Mouse (Mus musculus): ENCODE data around the gene Tagln3. TPM values are rescaled to one million over a fixed set of nuclear protein-coding genes. Genes with fewer than 3 reads are reported as not detected.

Tagln3 gene
- total RNA-seq, 4 experiments from 2014 or later = 282 to 335 (median 308) TPM

Other genes with a start within 250 kb of the Tagln3 start
- under 1 TPM; 0.25 to 0.41 (median 0.38) TPM for gene Gm609, start 231.6 kb downstream of the Tagln3 start, total RNA-seq (2022)
- gene Gm17783, start 192.6 kb downstream of the Tagln3 start, total RNA-seq (2022) = not detected
- gene Slc9c1, start 189.3 kb downstream of the Tagln3 start, total RNA-seq (2022) = not detected
- gene Gcsam, start 114.2 kb downstream of the Tagln3 start, total RNA-seq (2022) = not detected
- under 1 TPM in 3 of 4 experiments, not detected in 1; 0.16 to 0.55 (median 0.25) TPM for gene BC016579, start 70.5 kb downstream of the Tagln3 start, total RNA-seq (2022)
- gene Tmprss7, start 30.9 kb downstream of the Tagln3 start, total RNA-seq (2022) = 1 to 10 TPM; 1.3 to 3.3 (median 1.8) TPM
- gene Abhd10, start 18.3 kb upstream of the Tagln3 start, total RNA-seq (2022) = 10 to 100 TPM; 18.8 to 25.5 (median 25.4) TPM
- gene Phldb2, start 229.0 kb upstream of the Tagln3 start, total RNA-seq (2022) = 1 to 10 TPM; 6.1 to 8.0 (median 7.6) TPM

All from left cerebral cortex, adult 8-10 months (tissue).